Mouse (Mus musculus) lung, postnatal 0 days (tissue): ENCODE measurements at regions not wholly inside any gene's neighbourhood (a gene's known extent, or its start where the extent isn't known, plus 50 kb on each side); places are given as distances from the start of the nearest gene placed in this dataset.

Source experiments
- ATAC-seq: fragments of 200-750 bp; cut with Nextera tagmentation; 2 replicates; pipeline ENCODE4 v1.8.0; 2017; ENCODE audit warnings: moderate library complexity
- DNase-seq: peaks from one replicate; pipeline ENCODE4 v3.0.0-alpha.2; 2016; ENCODE audit warnings: low spot score
- H3K27ac ChIP-seq: fragments of 300-500 bp; sonication (generic); 2 replicates; pipeline ENCODE4 v1.5.1; 2014; ENCODE audit warnings: antibody characterized with exemption, mild to moderate bottlenecking, low read length, mixed read lengths
- H3K27me3 ChIP-seq: fragments of 300-500 bp; sonication (generic); replicated peaks from 2 replicates; pipeline ENCODE4 v1.6.1; 2014; ENCODE audit warnings: low read length, mixed read lengths; ENCODE audit not compliant: insufficient read depth
- H3K36me3 ChIP-seq: fragments of 300-500 bp; sonication (generic); 2 replicates; pipeline ENCODE4 v1.6.1; 2014; ENCODE audit warnings: low read length, mixed read lengths; ENCODE audit not compliant: insufficient read depth
- H3K4me1 ChIP-seq: fragments of 300-500 bp; sonication (generic); 2 replicates; pipeline ENCODE4 v1.6.1; 2014; ENCODE audit warnings: antibody characterized with exemption, low read depth, low read length, mixed read lengths; ENCODE audit not compliant: insufficient read depth
- H3K4me2 ChIP-seq: fragments of 300-500 bp; sonication (generic); replicated peaks from 2 replicates; pipeline ENCODE4 v1.6.1; 2014; ENCODE audit warnings: low read depth, mild to moderate bottlenecking, low read length, moderate library complexity, mixed read lengths
- H3K4me3 ChIP-seq: fragments of 300-500 bp; sonication (generic); 2 replicates; pipeline ENCODE4 v1.5.1; 2014; ENCODE audit warnings: low read depth, low read length
- H3K9ac ChIP-seq: fragments of 300-500 bp; sonication (generic); replicated peaks from 2 replicates; pipeline ENCODE4 v1.6.1; 2014; ENCODE audit warnings: low read depth, mild to moderate bottlenecking
- H3K9me3 ChIP-seq: fragments of 300-500 bp; sonication (generic); 2 replicates; pipeline ENCODE4 v1.6.1; 2016; ENCODE audit warnings: low read length, mixed read lengths
- CTCF ChIP-seq: IDR thresholded peaks from 2 replicates; pipeline ENCODE4 v1.5.1; 2016; ENCODE audit warnings: antibody characterized with exemption, mild to moderate bottlenecking
- EP300 ChIP-seq: IDR thresholded peaks from 2 replicates; pipeline ENCODE4 v1.6.1; 2016; ENCODE audit warnings: antibody characterized with exemption, mild to moderate bottlenecking, control low read depth
- WGBS: fragments of 180-500 bp; shearing (Covaris S2); extraction: QIAGEN DNeasy Blood & Tissue Kit; methylation state at CpG from one replicate; pipeline ENCODE4 v1.1.7; 2014; 5-methylcytosine and 5-hydroxymethylcytosine counted together

GRCm38 (mm10) chr16:49497521-49498010, 201.5 kb upstream of the Ift57 start:
- Histone ChIP-seq H3K9me3 (no peaks in the 10 kb centered on the region), H3K9ac (no peak overlapping the region), H3K27ac (no peak overlapping the region), H3K27me3 (no peaks in the 10 kb centered on the region), H3K36me3 (no peaks in the 10 kb centered on the region), H3K4me3 (no peak overlapping the region), H3K4me2 (no peak overlapping the region), H3K4me1 (no peaks in the 10 kb centered on the region)
- ATAC-seq (no peak), DNase-seq (no peak)
- 80% methylated on average over 3 of the region's 3 CpGs for WGBS
- TF ChIP-seq EP300 (no peak), CTCF (no peak)

GRCm38 (mm10) chr16:49500818-49501217, 198.2 kb upstream of the Ift57 start:
- WGBS, result 24% methylated on average over 4 of the region's 4 CpGs
- DNase-seq, result peak; percentile 65

GRCm38 (mm10) chr16:49503897-49504413, 195.1 kb upstream of the Ift57 start:
- peak; percentile 66 for DNase-seq
- Histone ChIP-seq H3K4me2 (peak overlapping the region; percentile 25; the same call in 1 of the 2 replicates), H3K27me3 (no peaks in the 10 kb centered on the region), H3K9me3 (no peaks in the 10 kb centered on the region), H3K4me3 (no peak overlapping the region), H3K36me3 (no peaks in the 10 kb centered on the region), H3K27ac (no peak overlapping the region), H3K9ac (no peak overlapping the region), H3K4me1 (no peaks in the 10 kb centered on the region)
- WGBS, result 53% methylated on average over 14 of the region's 14 CpGs
- TF ChIP-seq EP300 (peak; percentile 63), CTCF (no peak)
- ATAC-seq, result peak; percentile 84

More at GRCm38 (mm10) chr16:49500818-49501217, 198.2 kb upstream of the Ift57 start:
- Histone ChIP-seq H3K27me3 (no peaks in the 10 kb centered on the region), H3K36me3 (no peaks in the 10 kb centered on the region), H3K4me1 (no peaks in the 10 kb centered on the region), H3K9ac (no peak overlapping the region), H3K9me3 (no peaks in the 10 kb centered on the region), H3K4me2 (no peak overlapping the region), H3K27ac (no peak overlapping the region), H3K4me3 (no peak overlapping the region)
- peak; percentile 48; the same call in 1 of the 2 replicates for ATAC-seq
- TF ChIP-seq CTCF (peak; percentile 90), EP300 (no peak)

- WGBS, result 79% methylated on average over 6 of the region's 6 CpGs
- TF ChIP-seq CTCF, result no peak
- no peak for TF ChIP-seq EP300
- ATAC-seq, result no peak
These were observed 194.4 kb upstream of the Ift57 start for GRCm38 (mm10) chr16:49504669-49505068.

GRCm38 (mm10) chr16:49505271-49505670, 193.8 kb upstream of the Ift57 start:
- WGBS, result 48% methylated on average over 9 of the region's 9 CpGs
- DNase-seq (peak; percentile 53), ATAC-seq (peak; percentile 82)
- no peak for TF ChIP-seq CTCF
- TF ChIP-seq EP300, result peak; percentile 64; the same call in 1 of the 2 replicates
- H3K9ac ChIP-seq, result no peak overlapping the region
- H3K4me2 ChIP-seq, result no peak overlapping the region
- H3K4me3 ChIP-seq, result no peak overlapping the region
- H3K36me3 ChIP-seq, result no peaks in the 10 kb centered on the region
- H3K27ac ChIP-seq, result no peak overlapping the region
- H3K4me1 ChIP-seq, result no peaks in the 10 kb centered on the region
- no peaks in the 10 kb centered on the region for H3K9me3 ChIP-seq
- H3K27me3 ChIP-seq, result no peaks in the 10 kb centered on the region

More at GRCm38 (mm10) chr16:49504669-49505068, 194.4 kb upstream of the Ift57 start:
- Histone ChIP-seq H3K4me1 (no peaks in the 10 kb centered on the region), H3K4me2 (no peak overlapping the region), H3K36me3 (no peaks in the 10 kb centered on the region), H3K27me3 (no peaks in the 10 kb centered on the region), H3K9me3 (no peaks in the 10 kb centered on the region), H3K4me3 (no peak overlapping the region), H3K9ac (no peak overlapping the region), H3K27ac (no peak overlapping the region)
- DNase-seq, result no peak

- Histone ChIP-seq H3K4me1 (no peaks in the 10 kb centered on the region), H3K4me2 (no peak overlapping the region), H3K27me3 (no peaks in the 10 kb centered on the region), H3K36me3 (no peaks in the 10 kb centered on the region), H3K9ac (no peak overlapping the region), H3K4me3 (no peak overlapping the region), H3K9me3 (no peaks in the 10 kb centered on the region), H3K27ac (no peak overlapping the region)
- no peak for ATAC-seq
- TF ChIP-seq EP300 (no peak), CTCF (no peak)
- no peak for DNase-seq
- WGBS, result 91% methylated on average over 3 of the region's 3 CpGs
These were observed 180.2 kb upstream of the Ift57 start for GRCm38 (mm10) chr16:49518844-49519243.
